Mouse (Mus musculus): ENCODE data around the gene Rab5if. TPM values are rescaled to one million over a fixed set of nuclear protein-coding genes. Genes with fewer than 3 reads are reported as not detected.
A peak's percentile ranks its signal among the peaks of the same experiment; 100 is the strongest.
"Not testable (repeated sequence)": the region's sequence is repeated elsewhere in the genome, so short reads cannot be mapped to it uniquely, and the experiment has no call there.

Gene Rab5if
- total and polyA plus RNA-seq, 3 experiments, result 64.4 to 116 (median 104) TPM

GRCm38 (mm10) chr2:156903367-156903766 lies 40.4 kb downstream of the Rab5if start:
- no peaks in the 10 kb centered on the region for H3K27me3 ChIP-seq (ENCODE audit: control insufficient read depth, insufficient read depth, low read length)
- H3K9ac ChIP-seq (ENCODE audit: low read depth, low read length), result no peak overlapping the region
- no peaks in the 10 kb centered on the region for H3K36me3 ChIP-seq (ENCODE audit: control insufficient read depth, insufficient read depth, low read length)
- WGBS, result 43% methylated on average over 2 of the region's 2 CpGs
- no peak for DNase-seq
- H3K4me3 ChIP-seq, result no peak overlapping the region
- peaks cover 1% of the 10 kb centered on the region; the same call in 1 of the 2 replicates for H3K4me1 ChIP-seq (ENCODE audit: control insufficient read depth, insufficient read depth, low read length)
- H3K79me2 ChIP-seq (replicated peaks; ENCODE audit: control insufficient read depth, insufficient read depth, low read length), result no peaks in the 10 kb centered on the region
- intact Hi-C loops (cut with DNase I), result no loop called here
- TF ChIP-seq POLR2A (IDR thresholded peaks at IDR 0.05; ENCODE audit: insufficient read depth, low read depth, low read length), result no peak
- TF ChIP-seq CTCF (IDR thresholded peaks at IDR 0.05), result peak; percentile 30
- no peak overlapping the region for H3K27ac ChIP-seq

GRCm38 (mm10) chr2:156904976-156905717 lies 42.2 kb downstream of the Rab5if start:
- intact Hi-C loops (cut with DNase I), result loop anchor here (1.0 to 5.0 kb wide), 3 partner anchors 92 to 190 kb away; no protein-coding TSS in a partner anchor
- Histone ChIP-seq H3K27me3 (ENCODE audit: control insufficient read depth, insufficient read depth, low read length) (no peaks in the 10 kb centered on the region), H3K9ac (ENCODE audit: low read depth, low read length) (no peak overlapping the region), H3K27ac (no peak overlapping the region), H3K79me2 (replicated peaks; ENCODE audit: control insufficient read depth, insufficient read depth, low read length) (no peaks in the 10 kb centered on the region), H3K4me3 (no peak overlapping the region), H3K4me1 (ENCODE audit: control insufficient read depth, insufficient read depth, low read length) (peaks cover 1% of the 10 kb centered on the region; the same call in 1 of the 2 replicates), H3K36me3 (ENCODE audit: control insufficient read depth, insufficient read depth, low read length) (no peaks in the 10 kb centered on the region)
- peak; percentile 32 to 67 for DNase-seq
- WGBS, result 21% methylated on average over 6 of the region's 6 CpGs
- TF ChIP-seq EP300 (IDR thresholded peaks at IDR 0.05; ENCODE audit: insufficient read depth, low read depth, low read length) (no peak), CTCF (IDR thresholded peaks at IDR 0.05) (peak; percentile 84)

- not testable (repeated sequence) for H3K4me1 ChIP-seq (ENCODE audit: control insufficient read depth, insufficient read depth, low read length); H3K4me3 ChIP-seq; H3K79me2 ChIP-seq (replicated peaks; ENCODE audit: control insufficient read depth, insufficient read depth, low read length); H3K27ac ChIP-seq; H3K36me3 ChIP-seq (ENCODE audit: control insufficient read depth, insufficient read depth, low read length); H3K9ac ChIP-seq (ENCODE audit: low read depth, low read length); DNase-seq; H3K27me3 ChIP-seq (ENCODE audit: control insufficient read depth, insufficient read depth, low read length)
- intact Hi-C loops (cut with DNase I), result loop anchor here (1.0 to 5.0 kb wide), 3 partner anchors 91 to 189 kb away; no protein-coding TSS in a partner anchor
- 43% methylated on average over 4 of the region's 4 CpGs for WGBS
Measured at GRCm38 (mm10) chr2:156905931-156906330, 43.0 kb downstream of the Rab5if start.

GRCm38 (mm10) chr2:156913191-156913590 lies 50.3 kb downstream of the Rab5if start:
- H3K79me2 ChIP-seq (replicated peaks; ENCODE audit: control insufficient read depth, insufficient read depth, low read length), result no peaks in the 10 kb centered on the region
- intact Hi-C loops (cut with DNase I), result no loop called here
- no peak overlapping the region for H3K9ac ChIP-seq (ENCODE audit: low read depth, low read length)
- WGBS, result 44% methylated on average over 5 of the region's 5 CpGs
- no peaks in the 10 kb centered on the region for H3K27me3 ChIP-seq (ENCODE audit: control insufficient read depth, insufficient read depth, low read length)
- DNase-seq, result no peak
- no peak overlapping the region for H3K27ac ChIP-seq
- H3K4me3 ChIP-seq, result no peak overlapping the region
- TF ChIP-seq EP300 (IDR thresholded peaks at IDR 0.05; ENCODE audit: insufficient read depth, low read depth, low read length) (no peak), CTCF (IDR thresholded peaks at IDR 0.05) (no peak)
- no peaks in the 10 kb centered on the region for H3K4me1 ChIP-seq (ENCODE audit: control insufficient read depth, insufficient read depth, low read length)
- H3K36me3 ChIP-seq (ENCODE audit: control insufficient read depth, insufficient read depth, low read length), result no peaks in the 10 kb centered on the region

GRCm38 (mm10) chr2:156915559-156915958 lies 52.6 kb downstream of the Rab5if start:
- DNase-seq, result no peak
- intact Hi-C loops (cut with DNase I), result loop anchor here (1.0 kb wide), 1 partner anchor 33 kb away; no protein-coding TSS in a partner anchor
- no peaks in the 10 kb centered on the region for H3K36me3 ChIP-seq (ENCODE audit: control insufficient read depth, insufficient read depth, low read length)
- H3K27me3 ChIP-seq (ENCODE audit: control insufficient read depth, insufficient read depth, low read length), result no peaks in the 10 kb centered on the region
- H3K79me2 ChIP-seq (replicated peaks; ENCODE audit: control insufficient read depth, insufficient read depth, low read length), result no peaks in the 10 kb centered on the region
- no peak overlapping the region for H3K4me3 ChIP-seq
- H3K4me1 ChIP-seq (ENCODE audit: control insufficient read depth, insufficient read depth, low read length), result no peaks in the 10 kb centered on the region
- H3K27ac ChIP-seq, result no peak overlapping the region
- TF ChIP-seq POLR2A (IDR thresholded peaks at IDR 0.05; ENCODE audit: insufficient read depth, low read depth, low read length) (no peak), CTCF (IDR thresholded peaks at IDR 0.05) (no peak), EP300 (IDR thresholded peaks at IDR 0.05; ENCODE audit: insufficient read depth, low read depth, low read length) (no peak)
- WGBS, result 47% methylated on average over 3 of the region's 3 CpGs
- H3K9ac ChIP-seq (ENCODE audit: low read depth, low read length), result no peak overlapping the region

GRCm38 (mm10) chr2:156916419-156917125 lies 53.6 kb downstream of the Rab5if start:
- H3K4me3 ChIP-seq, result no peak overlapping the region
- no peaks in the 10 kb centered on the region for H3K36me3 ChIP-seq (ENCODE audit: control insufficient read depth, insufficient read depth, low read length)
- H3K27ac ChIP-seq, result no peak overlapping the region
- DNase-seq, result no peak
- intact Hi-C loops (cut with DNase I), result no loop called here
- TF ChIP-seq POLR2A (IDR thresholded peaks at IDR 0.05; ENCODE audit: insufficient read depth, low read depth, low read length) (no peak), EP300 (IDR thresholded peaks at IDR 0.05; ENCODE audit: insufficient read depth, low read depth, low read length) (no peak), CTCF (IDR thresholded peaks at IDR 0.05) (no peak)
- H3K27me3 ChIP-seq (ENCODE audit: control insufficient read depth, insufficient read depth, low read length), result no peaks in the 10 kb centered on the region
- H3K79me2 ChIP-seq (replicated peaks; ENCODE audit: control insufficient read depth, insufficient read depth, low read length), result no peaks in the 10 kb centered on the region
- WGBS, result 81% methylated on average over 3 of the region's 3 CpGs
- H3K9ac ChIP-seq (ENCODE audit: low read depth, low read length), result no peak overlapping the region
- H3K4me1 ChIP-seq (ENCODE audit: control insufficient read depth, insufficient read depth, low read length), result no peaks in the 10 kb centered on the region

Measured in heart, adult 2 months (tissue).